Mouse (Mus musculus): ENCODE results near the gene Plet1. TPM values are rescaled to one million over a fixed set of nuclear protein-coding genes. Genes with fewer than 3 reads are reported as not detected.

Plet1 gene
- polyA plus RNA-seq, 1 experiment from 2014 or later = not detected

DNA sequence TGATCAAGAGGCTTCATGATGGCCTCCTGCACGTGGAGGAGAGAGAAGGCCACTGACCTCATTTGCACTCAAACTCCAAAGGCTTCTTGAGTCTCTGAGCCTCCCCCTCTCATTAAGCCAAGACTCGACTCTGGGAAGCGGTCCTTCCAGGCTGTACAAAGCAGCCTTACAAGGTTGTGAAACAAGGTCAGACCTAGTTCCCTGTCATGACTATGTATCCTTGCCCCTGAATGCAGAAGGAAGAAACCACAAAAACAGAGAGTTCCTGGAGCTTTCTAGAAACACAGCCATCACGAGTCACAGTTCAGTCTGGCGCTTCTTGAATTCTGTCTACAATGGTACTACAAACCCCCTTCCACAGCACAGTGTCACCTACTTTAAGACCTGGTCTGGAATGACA, 28.2 kb downstream of the Plet1 start:
- Histone ChIP-seq H3K27me3 (no peaks in the 10 kb centered on the region), H3K9ac (replicated peaks) (no peak overlapping the region), H3K27ac (replicated peaks) (no peak overlapping the region), H3K4me3 (no peak overlapping the region), H3K4me2 (replicated peaks) (no peak overlapping the region), H3K4me1 (peaks cover 4% of the 10 kb centered on the region), H3K9me3 (no peaks in the 10 kb centered on the region), H3K36me3 (no peaks in the 10 kb centered on the region)
- 82% methylated on average over 5 of the region's 5 CpGs for whole genome bisulfite sequencing
- no peak for ATAC-seq (replicated peaks)

DNA sequence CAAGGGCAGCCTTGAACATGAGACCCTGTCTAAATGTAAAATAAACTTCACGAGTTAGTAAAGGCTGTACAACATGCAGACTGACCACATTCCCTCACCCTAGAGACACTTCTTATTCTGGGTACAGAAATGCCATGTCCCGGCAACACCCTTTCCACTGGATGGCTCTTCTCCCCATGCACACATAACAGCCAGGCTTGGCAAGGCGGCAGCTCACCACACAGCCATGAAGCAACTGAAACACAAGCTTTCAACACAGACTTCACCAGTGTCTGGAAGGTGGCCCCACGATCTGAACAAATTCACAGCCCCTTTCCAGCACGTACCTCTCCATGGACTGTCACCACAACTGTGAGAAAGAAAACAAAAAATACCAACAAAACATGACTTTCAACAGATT, 30.6 kb downstream of the Plet1 start:
- H3K9ac ChIP-seq (replicated peaks) = no peak overlapping the region
- ATAC-seq (replicated peaks) = no peak
- H3K4me1 ChIP-seq = peaks cover 9% of the 10 kb centered on the region
- H3K9me3 ChIP-seq = no peaks in the 10 kb centered on the region
- no peak overlapping the region for H3K4me2 ChIP-seq (replicated peaks)
- no peak overlapping the region for H3K27ac ChIP-seq (replicated peaks)
- H3K4me3 ChIP-seq = no peak overlapping the region
- no peaks in the 10 kb centered on the region for H3K36me3 ChIP-seq
- 91% methylated on average over 5 of the region's 5 CpGs for WGBS
- H3K27me3 ChIP-seq = no peaks in the 10 kb centered on the region

DNA sequence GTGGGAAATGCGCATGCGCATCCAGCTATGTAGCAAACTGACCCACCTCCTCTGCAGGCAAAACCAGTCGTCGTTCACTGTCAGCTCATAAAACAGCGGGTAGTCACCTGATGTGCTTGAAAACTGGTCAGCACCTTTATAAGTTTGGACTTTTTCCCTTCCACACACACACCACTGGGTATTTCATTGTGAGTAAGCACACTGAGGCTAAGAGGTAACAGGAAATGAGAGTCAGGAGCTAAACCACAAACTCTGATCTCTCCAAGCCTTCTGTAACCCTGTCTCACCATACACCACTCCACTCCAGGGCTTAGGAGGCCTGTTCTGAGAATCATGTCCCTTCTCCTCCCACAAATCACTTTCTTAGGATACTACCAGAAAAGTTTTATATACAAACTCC, 31.3 kb downstream of the Plet1 start:
- no peak overlapping the region for H3K4me2 ChIP-seq (replicated peaks)
- 82% methylated on average over 5 of the region's 5 CpGs for WGBS
- no peak overlapping the region for H3K9ac ChIP-seq (replicated peaks)
- H3K36me3 ChIP-seq = no peaks in the 10 kb centered on the region
- H3K4me1 ChIP-seq = peaks cover 9% of the 10 kb centered on the region
- no peak overlapping the region for H3K4me3 ChIP-seq
- ATAC-seq (replicated peaks) = no peak
- H3K9me3 ChIP-seq = no peaks in the 10 kb centered on the region
- H3K27ac ChIP-seq (replicated peaks) = no peak overlapping the region
- H3K27me3 ChIP-seq = no peaks in the 10 kb centered on the region

DNA sequence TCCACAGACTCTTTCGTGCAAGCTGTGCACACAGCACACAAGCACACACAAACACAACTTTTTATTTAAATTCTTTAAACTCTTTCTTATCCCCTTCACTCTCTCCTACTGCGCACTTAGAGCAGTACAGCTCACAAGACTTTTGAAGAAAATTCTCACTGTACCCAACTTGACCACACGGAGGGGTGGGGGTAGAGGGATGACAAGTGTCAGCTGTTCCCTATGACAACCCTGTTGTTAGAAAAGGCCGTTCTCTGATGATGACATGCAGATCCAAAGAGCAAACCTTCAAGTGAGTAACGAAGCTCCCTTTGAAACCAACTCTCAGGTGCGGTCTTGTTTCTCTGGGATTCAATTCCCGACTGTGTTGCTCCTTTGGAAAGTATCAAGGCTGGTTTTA, 33.5 kb downstream of the Plet1 start:
- H3K4me1 ChIP-seq = peaks cover 9% of the 10 kb centered on the region
- 0 out of 2 replicates have a peak overlapping the region, but pooled peaks have one; percentile 88 for H3K27ac ChIP-seq (replicated peaks)
- peak overlapping the region; percentile 59 for H3K4me2 ChIP-seq (replicated peaks)
- ATAC-seq (replicated peaks) = peak; percentile 15; the same call in 1 of the 2 replicates
- no peaks in the 10 kb centered on the region for H3K36me3 ChIP-seq
- WGBS = 47% methylated on average over 7 of the region's 7 CpGs
- no peaks in the 10 kb centered on the region for H3K27me3 ChIP-seq
- H3K9me3 ChIP-seq = no peaks in the 10 kb centered on the region
- H3K4me3 ChIP-seq = peak overlapping the region; percentile 92
- H3K9ac ChIP-seq (replicated peaks) = peak overlapping the region; percentile 86

DNA sequence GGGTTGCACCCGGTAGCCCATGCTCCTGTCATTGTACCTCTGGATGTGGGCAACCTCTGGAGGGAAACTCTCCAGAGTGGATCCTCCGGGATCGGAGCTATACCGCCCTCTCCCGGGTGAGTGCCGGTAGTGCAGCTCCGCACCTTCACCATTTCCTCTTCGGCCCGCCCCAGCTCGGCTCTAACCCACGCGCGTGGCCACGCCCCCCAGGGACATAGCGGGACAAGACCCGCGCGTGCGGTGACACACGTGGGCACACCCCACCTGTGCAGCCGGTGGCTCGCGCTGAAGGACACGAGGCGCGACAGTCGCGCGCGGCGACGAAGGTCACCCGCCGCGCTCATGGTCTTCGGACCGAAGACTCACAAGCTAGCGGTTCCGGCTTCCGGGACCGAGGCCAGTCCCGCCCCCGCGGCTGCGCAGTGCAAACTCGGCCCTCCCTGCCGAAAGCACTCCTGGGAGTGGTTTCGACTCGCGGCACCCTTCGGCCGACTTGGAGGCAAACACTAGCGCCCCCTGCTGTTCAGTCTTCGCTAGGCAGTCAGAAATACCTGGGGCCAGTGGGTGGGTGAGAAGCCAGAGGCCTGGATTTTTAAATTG, 34.1 kb downstream of the Plet1 start, which contains the start of gene Pts:
TSS of gene Pts (minus strand) at position 432 of the 600 bp plus-strand sequence.
- Histone ChIP-seq H3K36me3 (no peaks in the 10 kb centered on the region), H3K4me3 (peak within 1 kb of the TSS; percentile 92), H3K4me2 (replicated peaks) (peak within 1 kb of the TSS; percentile 59), H3K27me3 (no peaks in the 10 kb centered on the region), H3K9me3 (no peaks in the 10 kb centered on the region), H3K9ac (replicated peaks) (peak within 1 kb of the TSS; percentile 86), H3K27ac (replicated peaks) (peak within 1 kb of the TSS; percentile 88), H3K4me1 (peaks cover 9% of the 10 kb centered on the region)
- WGBS = 0% methylated on average over 54 of the region's 54 CpGs
- ATAC-seq (replicated peaks) = peak; percentile 99

DNA sequence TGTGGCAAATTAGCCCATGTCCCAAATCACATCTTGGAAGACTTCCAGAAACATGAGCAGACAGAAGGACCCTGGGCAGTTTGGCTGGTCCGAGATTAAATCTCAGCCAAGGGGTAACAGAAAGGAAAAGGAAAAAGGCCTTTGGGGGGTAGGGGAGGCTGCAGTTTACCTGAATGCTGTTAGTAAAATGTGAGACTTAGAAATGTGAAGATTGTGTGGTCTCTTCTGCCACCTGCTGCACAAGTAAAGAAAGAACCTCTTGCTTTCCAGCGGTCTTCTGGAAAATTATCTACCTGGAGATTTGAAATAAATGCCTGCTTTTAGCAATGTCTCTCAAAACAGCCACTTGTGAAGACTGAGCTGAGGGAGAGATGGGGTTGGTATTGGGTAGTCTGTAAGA, 36.6 kb downstream of the Plet1 start:
- peaks cover 9% of the 10 kb centered on the region for H3K4me1 ChIP-seq
- WGBS = 15% methylated on average over 2 of the region's 2 CpGs

DNA sequence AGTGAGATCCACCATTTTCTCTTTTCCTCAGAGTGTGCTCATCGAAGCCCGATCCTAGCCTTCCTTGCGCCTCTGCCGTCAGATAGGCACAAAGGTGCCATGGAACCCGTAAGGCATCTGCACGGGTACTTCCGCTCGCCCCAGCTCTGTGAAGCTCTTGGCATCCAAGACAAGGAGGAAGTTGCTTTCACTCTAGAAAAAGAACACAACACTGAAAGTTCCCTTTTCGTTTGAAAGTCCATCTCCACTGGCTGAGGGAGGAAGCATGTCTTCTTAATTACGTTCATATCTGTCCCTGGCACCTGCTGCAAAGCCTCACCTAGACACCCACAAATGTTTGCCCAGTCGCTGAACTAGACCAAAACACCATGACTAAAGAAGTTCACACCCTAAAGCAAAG, 39.0 kb downstream of the Plet1 start:
- ATAC-seq (replicated peaks) = no peak
- H3K9me3 ChIP-seq = no peaks in the 10 kb centered on the region
- WGBS = 82% methylated on average over 11 of the region's 11 CpGs
- no peaks in the 10 kb centered on the region for H3K4me1 ChIP-seq
- H3K27me3 ChIP-seq = no peaks in the 10 kb centered on the region
- no peak overlapping the region for H3K4me3 ChIP-seq
- no peak overlapping the region for H3K9ac ChIP-seq (replicated peaks)
- H3K4me2 ChIP-seq (replicated peaks) = no peak overlapping the region
- no peak overlapping the region for H3K27ac ChIP-seq (replicated peaks)
- no peaks in the 10 kb centered on the region for H3K36me3 ChIP-seq

More for the DNA sequence above, 36.6 kb downstream of the Plet1 start:
- H3K9me3 ChIP-seq = no peaks in the 10 kb centered on the region
- no peak overlapping the region for H3K9ac ChIP-seq (replicated peaks)
- no peaks in the 10 kb centered on the region for H3K36me3 ChIP-seq
- H3K4me3 ChIP-seq = no peak overlapping the region
- no peak for ATAC-seq (replicated peaks)
- H3K4me2 ChIP-seq (replicated peaks) = no peak overlapping the region
- H3K27me3 ChIP-seq = no peaks in the 10 kb centered on the region
- no peak overlapping the region for H3K27ac ChIP-seq (replicated peaks)

DNA sequence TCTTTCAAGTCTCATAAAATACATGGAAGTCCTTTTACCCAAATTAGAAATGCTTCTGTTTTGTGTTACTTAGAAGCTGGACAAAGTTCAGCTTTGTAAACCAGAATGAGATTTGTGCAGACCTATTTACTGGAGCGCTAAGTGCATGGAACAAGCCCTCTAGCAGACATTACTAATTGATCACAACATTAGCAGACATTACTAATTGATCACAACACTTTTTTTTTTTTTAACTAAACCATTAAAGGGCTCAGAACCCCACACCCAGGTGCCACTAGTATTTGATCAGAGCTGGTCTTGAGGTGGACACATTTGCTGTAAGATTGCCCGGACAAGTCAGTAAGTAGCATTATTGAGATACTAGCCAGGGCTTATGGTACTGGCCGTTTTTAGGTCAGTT, 39.5 kb downstream of the Plet1 start:
- H3K4me2 ChIP-seq (replicated peaks) = no peak overlapping the region
- no peaks in the 10 kb centered on the region for H3K9me3 ChIP-seq
- H3K9ac ChIP-seq (replicated peaks) = no peak overlapping the region
- no peak overlapping the region for H3K27ac ChIP-seq (replicated peaks)
- no peak for ATAC-seq (replicated peaks)
- H3K36me3 ChIP-seq = no peaks in the 10 kb centered on the region
- no peak overlapping the region for H3K4me3 ChIP-seq
- 74% methylated on average over 3 of the region's 3 CpGs for WGBS
- H3K4me1 ChIP-seq = no peaks in the 10 kb centered on the region
- H3K27me3 ChIP-seq = no peaks in the 10 kb centered on the region

DNA sequence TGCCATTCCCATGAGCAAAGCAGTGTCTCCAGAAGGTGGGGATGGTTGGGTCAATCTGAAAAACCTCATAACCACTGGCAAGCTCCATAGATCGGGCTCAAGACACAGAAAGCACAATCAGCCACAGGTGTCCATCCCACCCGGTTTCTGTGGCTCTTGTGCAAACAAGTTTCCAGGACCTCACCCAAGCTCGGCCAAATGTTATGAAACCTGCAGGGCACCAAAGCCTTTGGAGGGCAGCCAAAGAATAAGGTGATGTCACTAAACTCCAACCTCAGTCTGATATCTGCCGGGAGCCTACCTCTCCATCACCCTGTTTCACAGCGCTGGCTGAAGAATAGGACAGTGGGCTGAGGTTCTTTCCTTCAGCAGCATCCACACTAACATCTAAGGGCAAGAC, 41.6 kb downstream of the Plet1 start:
- Histone ChIP-seq H3K9me3 (no peaks in the 10 kb centered on the region), H3K27me3 (no peaks in the 10 kb centered on the region), H3K27ac (replicated peaks) (no peak overlapping the region), H3K36me3 (no peaks in the 10 kb centered on the region), H3K9ac (replicated peaks) (no peak overlapping the region), H3K4me2 (replicated peaks) (no peak overlapping the region), H3K4me1 (peaks cover 8% of the 10 kb centered on the region), H3K4me3 (no peak overlapping the region)
- WGBS = 81% methylated on average over 5 of the region's 5 CpGs
- ATAC-seq (replicated peaks) = no peak

DNA sequence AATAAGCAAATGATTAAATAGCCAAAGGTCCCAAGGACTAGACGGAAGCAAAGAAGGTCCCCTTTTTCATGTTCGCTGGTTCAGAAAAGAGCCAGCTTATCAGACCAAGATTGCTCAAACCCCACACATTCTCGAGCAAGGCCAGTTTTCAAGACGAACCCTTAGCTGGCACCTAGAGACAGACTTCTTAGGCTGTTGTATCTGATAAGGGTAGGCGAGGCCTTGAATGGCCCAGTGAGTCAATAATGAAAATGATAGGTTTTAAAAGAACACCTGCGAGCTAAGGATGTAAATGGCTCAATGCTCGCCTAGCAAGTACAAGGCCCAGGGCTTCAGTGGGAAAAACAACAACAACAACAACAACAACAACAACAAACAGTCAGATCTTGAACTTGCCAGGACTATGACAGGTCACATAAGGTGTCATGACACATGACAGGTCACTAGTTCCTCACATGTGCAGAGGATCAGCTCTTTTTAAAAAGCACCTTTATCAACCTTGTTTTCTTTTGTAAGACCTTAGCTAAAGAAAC, 42.3 kb downstream of the Plet1 start:
- no peak overlapping the region for H3K9ac ChIP-seq (replicated peaks)
- H3K9me3 ChIP-seq = no peaks in the 10 kb centered on the region
- no peak overlapping the region for H3K27ac ChIP-seq (replicated peaks)
- H3K4me3 ChIP-seq = no peak overlapping the region
- no peaks in the 10 kb centered on the region for H3K36me3 ChIP-seq
- WGBS = 87% methylated on average over 7 of the region's 7 CpGs
- H3K27me3 ChIP-seq = no peaks in the 10 kb centered on the region
- H3K4me2 ChIP-seq (replicated peaks) = no peak overlapping the region
- H3K4me1 ChIP-seq = peaks cover 8% of the 10 kb centered on the region
- no peak for ATAC-seq (replicated peaks)

DNA sequence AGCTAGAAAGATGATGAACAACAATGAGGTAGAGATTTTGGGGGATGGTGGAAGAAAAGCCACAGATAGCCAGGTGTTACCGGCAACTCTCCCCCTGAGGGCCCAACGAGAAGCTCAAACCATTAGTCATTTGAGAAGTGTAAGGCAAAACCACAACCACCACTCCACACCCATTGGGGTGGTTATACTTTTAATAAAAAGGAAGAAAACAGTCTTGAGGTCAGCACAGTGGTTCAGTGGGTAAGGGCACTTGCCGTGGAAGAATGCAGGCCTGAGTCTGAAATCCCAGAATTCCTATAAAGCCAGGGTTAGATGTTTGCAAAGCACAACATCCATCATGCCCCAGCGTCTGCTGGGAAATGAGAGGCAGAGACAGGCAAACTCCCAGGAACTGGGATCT, 43.0 kb downstream of the Plet1 start:
- Histone ChIP-seq H3K9me3 (no peaks in the 10 kb centered on the region), H3K36me3 (no peaks in the 10 kb centered on the region), H3K9ac (replicated peaks) (no peak overlapping the region), H3K27ac (replicated peaks) (no peak overlapping the region), H3K4me1 (peaks cover 8% of the 10 kb centered on the region), H3K4me3 (no peak overlapping the region), H3K4me2 (replicated peaks) (no peak overlapping the region), H3K27me3 (no peaks in the 10 kb centered on the region)
- ATAC-seq (replicated peaks) = no peak
- 78% methylated on average over 4 of the region's 4 CpGs for WGBS

DNA sequence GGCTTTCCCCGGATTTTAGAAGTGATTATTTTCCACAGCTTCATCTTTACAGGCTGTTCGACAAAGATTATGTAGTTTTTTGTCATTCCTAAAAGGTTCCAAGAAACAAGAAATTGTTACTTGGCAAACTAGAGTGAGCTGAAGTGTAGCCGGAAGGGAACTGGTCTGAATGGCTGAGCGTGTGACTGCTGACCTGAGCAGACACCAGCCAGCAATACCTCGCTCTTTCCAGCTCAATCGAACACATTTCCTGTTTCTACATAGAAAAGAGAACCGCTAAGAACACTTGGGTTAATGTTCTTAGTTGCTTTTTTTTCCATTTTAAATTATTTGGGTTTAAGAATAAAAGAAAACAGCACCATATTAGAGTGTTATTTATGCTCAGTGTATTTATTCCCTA, 45.8 kb downstream of the Plet1 start:
- Histone ChIP-seq H3K4me1 (peaks cover 8% of the 10 kb centered on the region), H3K9me3 (no peaks in the 10 kb centered on the region), H3K4me3 (0 out of 2 replicates have a peak overlapping the region, but pooled peaks have one; percentile 2), H3K27me3 (no peaks in the 10 kb centered on the region), H3K27ac (replicated peaks) (no peak overlapping the region), H3K36me3 (no peaks in the 10 kb centered on the region), H3K4me2 (replicated peaks) (peak overlapping the region; percentile 26), H3K9ac (replicated peaks) (no peak overlapping the region)
- no peak for ATAC-seq (replicated peaks)
- WGBS = 37% methylated on average over 7 of the region's 7 CpGs

DNA sequence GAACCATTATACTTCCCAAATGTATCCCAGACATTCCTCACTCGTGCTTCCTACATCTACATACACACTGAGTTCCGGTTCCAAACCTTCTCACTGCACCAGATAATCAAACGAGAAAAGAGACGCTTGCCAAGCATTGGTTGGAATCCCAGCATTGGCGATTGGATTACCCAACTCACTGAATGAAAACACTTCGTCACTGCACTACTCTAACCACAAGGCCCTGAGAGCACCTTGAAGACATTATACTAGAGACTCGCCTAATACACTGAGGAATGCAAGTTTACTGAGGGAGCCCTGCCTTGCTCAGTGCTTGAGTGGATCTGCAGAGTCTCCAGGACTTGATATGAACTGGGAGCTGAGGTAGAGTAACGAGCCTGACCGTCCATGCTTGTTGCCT, 48.1 kb downstream of the Plet1 start:
- peaks cover 8% of the 10 kb centered on the region for H3K4me1 ChIP-seq

More for the DNA sequence above, 48.1 kb downstream of the Plet1 start:
- no peak overlapping the region for H3K4me2 ChIP-seq (replicated peaks)
- H3K9me3 ChIP-seq = no peaks in the 10 kb centered on the region
- no peaks in the 10 kb centered on the region for H3K36me3 ChIP-seq
- H3K9ac ChIP-seq (replicated peaks) = no peak overlapping the region
- WGBS = 74% methylated on average over 9 of the region's 9 CpGs
- no peak overlapping the region for H3K4me3 ChIP-seq
- ATAC-seq (replicated peaks) = no peak
- H3K27me3 ChIP-seq = no peaks in the 10 kb centered on the region
- no peak overlapping the region for H3K27ac ChIP-seq (replicated peaks)
